Mouse (Mus musculus) CH12.LX (cell line): ENCODE measurements around the gene Cnot2. TPM values are rescaled to one million over a fixed set of nuclear protein-coding genes. Genes with fewer than 3 reads are reported as not detected.

Experiments
- DNase-seq: peaks from one replicate; pipeline ENCODE4 v3.0.0-alpha.2; 2013; ENCODE audit errors: extremely low read depth
- H3K27ac ChIP-seq: 2 replicates; pipeline ENCODE4 v1.5.1; 2012; ENCODE audit warnings: low read depth, mild to moderate bottlenecking, control low read depth, moderate library complexity; ENCODE audit not compliant: insufficient read depth
- H3K27me3 ChIP-seq: replicated peaks from 2 replicates; pipeline ENCODE3; 2012; ENCODE audit warnings: inconsistent platforms
- H3K36me3 ChIP-seq, 2 experiments: replicated peaks in 1 of 2; 2 replicates each; pipeline versions ENCODE3 to v1.6.1; 2012; ENCODE audit warnings: inconsistent platforms in 1 of 2, low read length in 1 of 2, mild to moderate bottlenecking in 1 of 2, mixed read lengths in 1 of 2, moderate library complexity in 1 of 2; ENCODE audit not compliant: control insufficient read depth in 1 of 2, insufficient read depth in 1 of 2
- H3K4me1 ChIP-seq, 2 experiments: 2 replicates each; pipeline ENCODE4 v1.6.1; 2012; ENCODE audit warnings: inconsistent platforms in 1 of 2, moderate library complexity in 1 of 2; ENCODE audit not compliant: insufficient read depth in 2 of 2, control insufficient read depth in 1 of 2
- H3K4me2 ChIP-seq: 2 replicates; pipeline ENCODE4 v1.6.1; 2012; ENCODE audit warnings: low read depth, mild to moderate bottlenecking, control low read depth; ENCODE audit not compliant: poor library complexity, insufficient read depth, severe bottlenecking
- H3K4me3 ChIP-seq, 3 experiments: fragments of 150-350 bp in 1 of 3; sonication (generic) in 1 of 3; replicated peaks in 1 of 3; 2 replicates each; pipeline versions ENCODE3 to v1.5.1; 2011 to 2012; ENCODE audit warnings: low read depth in 2 of 3, low read length in 2 of 3, mild to moderate bottlenecking in 2 of 3, moderate library complexity in 2 of 3, control low read depth in 1 of 3, improper control_type of control experiment in 1 of 3, inconsistent platforms in 1 of 3, mixed read lengths in 1 of 3; ENCODE audit not compliant: poor library complexity in 1 of 3
- H3K79me2 ChIP-seq: replicated peaks from 2 replicates; pipeline ENCODE4 v1.6.1; 2012; ENCODE audit warnings: mild to moderate bottlenecking, moderate library complexity; ENCODE audit not compliant: control insufficient read depth, poor library complexity, insufficient read depth, severe bottlenecking; ENCODE audit errors: extremely low read depth
- H3K9ac ChIP-seq: 2 replicates; pipeline ENCODE4 v1.6.1; 2012; ENCODE audit warnings: low read depth, mild to moderate bottlenecking, control low read depth, moderate library complexity; ENCODE audit not compliant: insufficient read depth
- H3K9me3 ChIP-seq: replicated peaks from 2 replicates; pipeline ENCODE3; 2012; ENCODE audit warnings: low read length, inconsistent platforms, mixed read lengths
- BHLHE40 ChIP-seq: IDR thresholded peaks from 2 replicates; pipeline ENCODE4 v1.6.1; 2011; ENCODE audit warnings: mild to moderate bottlenecking, low read depth, low read length, improper control_type of control experiment
- CHD1 ChIP-seq: IDR thresholded peaks from 2 replicates; pipeline ENCODE4 v1.6.1; 2012; ENCODE audit warnings: low read depth, low read length, improper control_type of control experiment, inconsistent platforms
- CHD2 ChIP-seq: IDR thresholded peaks from 2 replicates; pipeline ENCODE4 v1.6.1; 2011; ENCODE audit warnings: low read length, improper control_type of control experiment
- CTCF ChIP-seq, 2 experiments: IDR thresholded peaks in 1 of 2; conservative IDR thresholded peaks in 1 of 2; 2 replicates each; pipeline ENCODE4 v1.5.1; 2011 to 2012; ENCODE audit warnings: low read depth in 2 of 2, low read length in 2 of 2, improper control_type of control experiment in 1 of 2, inconsistent platforms in 1 of 2, mild to moderate bottlenecking in 1 of 2, moderate library complexity in 1 of 2
- E2F4 ChIP-seq: IDR thresholded peaks from 2 replicates; pipeline ENCODE4 v1.6.1; 2011; ENCODE audit warnings: low read depth, low read length, improper control_type of control experiment; ENCODE audit not compliant: insufficient replicate concordance
- ELF1 ChIP-seq: IDR thresholded peaks from 2 replicates; pipeline ENCODE4 v1.6.1; 2014; ENCODE audit warnings: low read depth, mild to moderate bottlenecking, inconsistent platforms, low read length, improper control_type of control experiment
- EP300 ChIP-seq: IDR thresholded peaks from 2 replicates; pipeline ENCODE4 v1.6.1; 2011; ENCODE audit warnings: low read length, improper control_type of control experiment
- ETS1 ChIP-seq: conservative IDR thresholded peaks from 2 replicates; pipeline ENCODE4 v1.6.1; 2012; ENCODE audit warnings: low read depth, mild to moderate bottlenecking, inconsistent platforms, low read length, improper control_type of control experiment, moderate library complexity
- GABPA ChIP-seq: IDR thresholded peaks from 2 replicates; pipeline ENCODE4 v1.6.1; 2012; ENCODE audit warnings: low read depth, low read length, improper control_type of control experiment, inconsistent platforms; ENCODE audit not compliant: insufficient replicate concordance
- HCFC1 ChIP-seq: IDR thresholded peaks from 2 replicates; pipeline ENCODE4 v1.6.1; 2012; ENCODE audit warnings: low read depth, mild to moderate bottlenecking, inconsistent platforms, low read length, improper control_type of control experiment
- IRF4 ChIP-seq: IDR thresholded peaks from 2 replicates; pipeline ENCODE4 v1.6.1; 2014; ENCODE audit warnings: low read depth, mild to moderate bottlenecking, inconsistent platforms, low read length, improper control_type of control experiment
- JUN ChIP-seq: IDR thresholded peaks from 2 replicates; pipeline ENCODE4 v1.6.1; 2011; ENCODE audit warnings: low read depth, mild to moderate bottlenecking, low read length, improper control_type of control experiment, moderate library complexity; ENCODE audit not compliant: insufficient read depth
- JUND ChIP-seq: conservative IDR thresholded peaks from 2 replicates; pipeline ENCODE4 v1.6.1; 2011; ENCODE audit warnings: low read depth, low read length, improper control_type of control experiment
- KAT2A ChIP-seq: IDR thresholded peaks from 2 replicates; pipeline ENCODE4 v1.6.1; 2012; ENCODE audit warnings: low read length, improper control_type of control experiment, inconsistent platforms; ENCODE audit not compliant: insufficient replicate concordance
- MAFK ChIP-seq: IDR thresholded peaks from 2 replicates; pipeline ENCODE4 v1.6.1; 2011; ENCODE audit warnings: low read length, improper control_type of control experiment; ENCODE audit not compliant: insufficient replicate concordance
- MAX ChIP-seq: IDR thresholded peaks from 2 replicates; pipeline ENCODE4 v1.6.1; 2011; ENCODE audit warnings: low read length, improper control_type of control experiment
- MAZ ChIP-seq: IDR thresholded peaks from 2 replicates; pipeline ENCODE4 v1.6.1; 2012; ENCODE audit warnings: low read depth, mild to moderate bottlenecking, inconsistent platforms, low read length, improper control_type of control experiment, moderate library complexity
- MEF2A ChIP-seq: IDR thresholded peaks from 2 replicates; pipeline ENCODE4 v1.6.1; 2014; ENCODE audit warnings: low read depth, mild to moderate bottlenecking, inconsistent platforms, low read length, improper control_type of control experiment, borderline replicate concordance
- MXI1 ChIP-seq: IDR thresholded peaks from 2 replicates; pipeline ENCODE4 v1.6.1; 2011; ENCODE audit warnings: mild to moderate bottlenecking, low read depth, low read length, improper control_type of control experiment
- MYC ChIP-seq: IDR thresholded peaks from 2 replicates; pipeline ENCODE4 v1.6.1; 2011; ENCODE audit warnings: low read depth, mild to moderate bottlenecking, improper control_type of control experiment, low read length
- NELFE ChIP-seq: IDR thresholded peaks from 2 replicates; pipeline ENCODE4 v1.6.1; 2011; ENCODE audit warnings: low read depth, low read length, improper control_type of control experiment
- NRF1 ChIP-seq: IDR thresholded peaks from 2 replicates; pipeline ENCODE4 v1.6.1; 2014; ENCODE audit warnings: low read depth, mild to moderate bottlenecking, inconsistent platforms, low read length, improper control_type of control experiment, moderate library complexity
- PAX5 ChIP-seq: IDR thresholded peaks from 2 replicates; pipeline ENCODE4 v1.6.1; 2012; ENCODE audit warnings: low read length, inconsistent platforms, mixed read lengths
- POLR2A ChIP-seq: IDR thresholded peaks from 2 replicates; pipeline ENCODE4 v1.6.1; 2011; ENCODE audit warnings: low read depth, mild to moderate bottlenecking, improper control_type of control experiment, low read length
- POLR2AphosphoS2 ChIP-seq: IDR thresholded peaks from 2 replicates; pipeline ENCODE4 v1.6.1; 2011; ENCODE audit warnings: low read depth, low read length, improper control_type of control experiment
- RAD21 ChIP-seq: IDR thresholded peaks from 2 replicates; pipeline ENCODE4 v1.6.1; 2011; ENCODE audit warnings: low read depth, mild to moderate bottlenecking, low read length, improper control_type of control experiment, moderate library complexity
- RCOR1 ChIP-seq: conservative IDR thresholded peaks from 2 replicates; pipeline ENCODE4 v1.6.1; 2012; ENCODE audit warnings: low read depth, mild to moderate bottlenecking, inconsistent platforms, low read length, improper control_type of control experiment
- SIN3A ChIP-seq: IDR thresholded peaks from 2 replicates; pipeline ENCODE4 v1.6.1; 2012; ENCODE audit warnings: low read length, improper control_type of control experiment, inconsistent platforms
- SMC3 ChIP-seq: IDR thresholded peaks from 2 replicates; pipeline ENCODE4 v1.6.1; 2011; ENCODE audit warnings: low read depth, low read length, improper control_type of control experiment
- TBP ChIP-seq: conservative IDR thresholded peaks from 2 replicates; pipeline ENCODE4 v1.6.1; 2011; ENCODE audit warnings: low read depth, low read length, improper control_type of control experiment
- TCF12 ChIP-seq: IDR thresholded peaks from 2 replicates; pipeline ENCODE4 v1.6.1; 2014; ENCODE audit warnings: low read depth, mild to moderate bottlenecking, inconsistent platforms, low read length, improper control_type of control experiment
- UBTF ChIP-seq: IDR thresholded peaks from 2 replicates; pipeline ENCODE4 v1.6.1; 2012; ENCODE audit warnings: low read depth, mild to moderate bottlenecking, inconsistent platforms, low read length, improper control_type of control experiment, moderate library complexity
- USF1 ChIP-seq: IDR thresholded peaks from 2 replicates; pipeline ENCODE4 v1.6.1; 2014; ENCODE audit warnings: low read depth, mild to moderate bottlenecking, inconsistent platforms, low read length, improper control_type of control experiment
- USF2 ChIP-seq: conservative IDR thresholded peaks from 2 replicates; pipeline ENCODE4 v1.6.1; 2011; ENCODE audit warnings: low read depth, low read length, improper control_type of control experiment
- ZC3H11A ChIP-seq: IDR thresholded peaks from 2 replicates; pipeline ENCODE4 v1.6.1; 2012; ENCODE audit warnings: low read depth, mild to moderate bottlenecking, inconsistent platforms, low read length, improper control_type of control experiment
- ZKSCAN1 ChIP-seq: IDR thresholded peaks from 2 replicates; pipeline ENCODE4 v1.6.1; 2012; ENCODE audit warnings: low read depth, inconsistent platforms, low read length, improper control_type of control experiment, borderline replicate concordance
- ZMIZ1 ChIP-seq: IDR thresholded peaks from 2 replicates; pipeline ENCODE4 v1.6.1; 2012; ENCODE audit warnings: low read depth, mild to moderate bottlenecking, inconsistent platforms, low read length, improper control_type of control experiment
- ZNF384 ChIP-seq: IDR thresholded peaks from 2 replicates; pipeline ENCODE4 v1.6.1; 2012; ENCODE audit warnings: low read depth, low read length, improper control_type of control experiment, inconsistent platforms
- dilution Hi-C: fragments of 300-500 bp; cut with MboI; formaldehyde crosslinking; loops from 2 replicates; pipeline ENCODE4 v1.14.3; 2020; ENCODE audit warnings: low sequenced_read_pairs; ENCODE audit not compliant: extremely low pct_unique_long_range_greater_than_20kb, extremely low pct_ligation_motif_present
- in situ Hi-C: fragments of 300-500 bp; cut with MboI; formaldehyde crosslinking; loops from 3 replicates; pipeline ENCODE4 v1.14.3; 2019; ENCODE audit warnings: low sequenced_read_pairs, low pct_ligation_motif_present, low pct_unique_long_range_greater_than_20kb, mixed read lengths
- polyA plus RNA-seq: library from polyadenylated mRNA; unstranded; fragments of >175 nt; gene quantifications from 2 replicates; pipeline ENCODE4 v1.2.1, GENCODE M21; 2012; ENCODE audit warnings: low read depth; ENCODE audit not compliant: insufficient read length
- total RNA-seq, 2 experiments: library from RNA; depleted of rRNA; stranded (reverse); fragments of 300-350 nt in 1 of 2; fragments of >200 nt in 1 of 2; gene quantifications; 2 replicates each; pipeline ENCODE4 v1.2.3; 2012 to 2014

Cnot2 gene
- total and polyA plus RNA-seq, 3 experiments: 69.5 to 150 (median 97.0) TPM

GRCm38 (mm10) chr10:116582738-116583137 lies 1.4 kb upstream of the Cnot2 start:
- Histone ChIP-seq H3K4me2 (peak overlapping the region; percentile 39), H3K27ac (no peak overlapping the region), H3K4me1 (peaks cover 0 to 16% of the 10 kb centered on the region in 2 experiments; a peak in 2 of 4 replicates), H3K79me2 (peaks cover 22% of the 10 kb centered on the region), H3K27me3 (no peaks in the 10 kb centered on the region), H3K9ac (peak overlapping the region; percentile 96; the same call in 1 of the 2 replicates), H3K4me3 (peak overlapping the region; percentile 21 to 84 (median 78)), H3K9me3 (no peaks in the 10 kb centered on the region), H3K36me3 (peaks cover 9 to 25% of the 10 kb centered on the region in 2 experiments)
- peak; percentile 60 for DNase-seq
- TF ChIP-seq CTCF (conservative IDR thresholded peaks at IDR 0.05 in 1 of 2, IDR thresholded peaks at IDR 0.05 in 1 of 2; ENCODE audit: low read depth in 2 of 2, low read length in 2 of 2) (no peak), CHD1 (no peak), USF2 (no peak), SMC3 (no peak), NELFE (no peak), BHLHE40 (peak; percentile 68), ZC3H11A (no peak), UBTF (no peak), CHD2 (peak; percentile 67), GABPA (no peak), KAT2A (no peak), SIN3A (peak; percentile 73), JUN (no peak), ETS1 (no peak; the same call in 1 of the 2 replicates), TCF12 (no peak), MEF2A (no peak), MAFK (peak; percentile 98), ZKSCAN1 (no peak), IRF4 (no peak), JUND (no peak), RCOR1 (no peak), MYC (0 out of 2 replicates have a peak, but pooled peaks have one; percentile 43), E2F4 (no peak), RAD21 (no peak), ZMIZ1 (no peak), HCFC1 (no peak; the same call in 1 of the 2 replicates), MAZ (no peak), POLR2A (no peak), MAX (no peak; the same call in 1 of the 2 replicates), ELF1 (peak; percentile 39; the same call in 1 of the 2 replicates), USF1 (no peak), EP300 (0 out of 2 replicates have a peak, but pooled peaks have one; percentile 8), MXI1 (no peak; the same call in 1 of the 2 replicates), PAX5 (no peak), ZNF384 (no peak), TBP (no peak), NRF1 (no peak), POLR2AphosphoS2 (no peak)
- dilution Hi-C loops: no loop called here
- in situ Hi-C loops: no loop called here
